Mouse (Mus musculus) adrenal gland, postnatal 4 days (tissue): ENCODE measurements around the gene Gm17677. TPM values are rescaled to one million over a fixed set of nuclear protein-coding genes. Genes with fewer than 3 reads are reported as not detected.

Experiments used
- DNase-seq, 2 experiments: peaks; one replicate each; pipeline ENCODE4 v3.0.0; 2021 to 2022; ENCODE audit warnings: low spot score in 2 of 2, mixed read lengths in 2 of 2
- long read RNA-seq, 2 experiments: library from polyadenylated mRNA; stranded (forward); transcript quantifications; one replicate each; pipeline ENCODE4 v2.0.0; 2021
- total RNA-seq, 2 experiments: library from RNA; stranded (reverse); gene quantifications; 2 replicates each; pipeline ENCODE4 v1.2.3; 2021

Gm17677 gene
- total RNA-seq, result not detected
- long read RNA-seq, experiment 1, result 0 reads
- long read RNA-seq, experiment 2, result 0 reads

DNA sequence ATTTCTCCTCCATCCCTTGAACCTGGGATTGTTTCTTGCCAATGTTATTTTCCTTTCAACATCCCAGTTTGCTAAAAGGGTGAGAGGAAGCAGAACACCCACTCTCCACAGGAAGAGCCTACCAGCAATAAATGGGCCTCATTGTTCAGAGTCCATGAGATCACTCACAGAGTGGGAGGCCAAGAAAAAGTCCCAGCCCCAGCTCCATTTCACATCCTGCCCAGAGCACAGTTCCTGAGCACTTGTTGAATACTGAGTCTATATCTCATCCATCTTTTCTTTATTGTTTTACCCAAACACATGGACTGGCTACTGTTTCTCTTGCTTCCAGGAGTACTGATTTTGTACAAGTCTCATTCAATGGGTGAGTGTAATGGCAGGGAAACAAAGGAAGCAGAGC, at the start of gene Gm17677:
Gene Gm17677 (plus strand): TSS at position 301 of the 400 bp plus-strand sequence.
- no peak for DNase-seq

DNA sequence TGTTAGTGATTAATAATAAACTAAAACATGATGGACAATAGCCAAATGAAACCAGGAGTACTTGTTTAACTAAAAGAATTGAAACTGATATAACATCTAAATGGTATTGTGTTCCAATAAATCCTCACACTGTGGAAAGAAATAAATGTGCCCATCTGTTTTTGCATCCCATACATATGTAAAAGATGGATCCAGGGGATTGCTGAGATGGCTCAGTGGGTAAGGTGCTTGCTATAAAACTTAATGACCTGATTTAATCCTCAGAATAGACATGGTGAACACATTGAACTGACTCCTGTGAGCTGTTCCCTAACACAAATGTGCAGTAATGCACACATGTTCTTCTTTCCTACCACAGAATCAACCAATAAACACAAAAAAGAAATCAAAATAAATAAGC, 48.9 kb upstream of the Gm17677 start:
- no peak for DNase-seq

GRCm38 (mm10) chr9:35707265-35707664, 33.6 kb upstream of the Gm17677 start:
- no peak for DNase-seq

- no peak for DNase-seq
Observed at GRCm38 (mm10) chr9:35756843-35757242, 16.0 kb downstream of the Gm17677 start.

DNA sequence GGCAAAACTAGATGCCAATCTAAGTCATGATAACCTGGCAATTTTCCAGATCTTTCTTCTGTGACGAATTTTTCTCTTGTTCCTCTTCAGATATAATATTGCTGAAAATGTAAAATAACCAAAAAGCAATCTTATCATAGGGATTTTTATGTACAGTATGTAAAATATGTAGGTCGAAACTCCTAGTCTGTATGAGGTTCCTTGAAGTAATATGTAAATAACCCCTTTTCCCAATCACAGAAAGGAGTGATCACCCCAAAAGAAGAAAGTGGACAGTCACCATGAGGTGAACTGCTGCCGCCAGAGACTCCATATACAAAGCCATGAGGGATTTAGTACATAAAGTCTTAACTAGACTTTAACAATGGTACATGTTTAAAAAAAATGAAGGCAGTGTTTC, 37.2 kb downstream of the Gm17677 start, which contains the start of gene Gm17727:
Gene Gm17727 (minus strand): TSS at position 101 of the 400 bp plus-strand sequence.
- DNase-seq, result no peak

- DNase-seq, result no peak
Observed at GRCm38 (mm10) chr9:35790001-35790400, 49.2 kb downstream of the Gm17677 start, which contains the start of the genes Gm27235 and D730048I06Rik. Gene Gm27235 (minus strand): TSS chr9:35790101. Gene D730048I06Rik (minus strand): TSS chr9:35790112.

Other genes starting within 250 kb of the Gm17677 start
- not detected for gene Gm1113, start 222.8 kb upstream of the Gm17677 start, total RNA-seq
- 1 to 10 TPM; 1.3 TPM for gene Ddx25, start 182.5 kb upstream of the Gm17677 start, total RNA-seq
- gene Pus3, start 182.5 kb upstream of the Gm17677 start, total RNA-seq, result 10 to 100 TPM; 14.8 to 16.7 TPM
- gene Pate2, start 170.8 kb upstream of the Gm17677 start, total RNA-seq, result under 1 TPM; 0.31 to 0.39 TPM
- gene Hyls1, start 170.7 kb upstream of the Gm17677 start, total RNA-seq, result 1 to 10 TPM; 5.9 to 6.5 TPM
- gene Pate4, start 129.1 kb upstream of the Gm17677 start, total RNA-seq, result not detected
- not detected for gene Pate3, start 92.8 kb upstream of the Gm17677 start, total RNA-seq
- not detected for gene Pate1, start 53.7 kb upstream of the Gm17677 start, total RNA-seq
- not detected for gene Gm17727, start 37.1 kb downstream of the Gm17677 start, total RNA-seq
- not detected for gene Gm27235, start 49.1 kb downstream of the Gm17677 start, total RNA-seq
- gene D730048I06Rik, start 49.1 kb downstream of the Gm17677 start, total RNA-seq, result not detected
- gene 9230110F15Rik, start 103.1 kb downstream of the Gm17677 start, total RNA-seq, result not detected
- gene 9230113P08Rik, start 167.4 kb downstream of the Gm17677 start, total RNA-seq, result not detected